Mouse (Mus musculus): ENCODE data around the gene Smad3.

DNA sequence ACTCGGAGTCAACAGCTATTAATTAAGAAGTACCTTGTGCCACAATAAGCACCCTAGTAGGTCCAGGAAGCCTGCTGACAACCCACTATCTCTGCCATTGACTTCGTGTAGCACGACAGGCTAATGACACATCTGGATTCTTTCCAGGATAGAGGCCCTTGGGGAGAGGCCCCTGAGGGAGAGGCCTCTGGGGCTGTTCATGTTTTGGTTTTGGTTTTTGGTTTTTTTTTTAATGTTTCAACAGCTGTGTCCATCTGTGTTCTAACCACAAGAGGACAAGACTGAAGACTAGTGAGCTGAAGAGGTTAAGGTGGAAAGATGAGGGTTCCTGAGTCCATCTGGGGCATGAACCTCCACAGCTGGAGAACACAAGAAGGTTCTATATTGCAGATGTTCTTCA, 15.5 kb downstream of the Smad3 start:
- TF ChIP-seq CTCF (IDR thresholded peaks at IDR 0.05; ENCODE audit: extremely low read depth, insufficient read length, insufficient replicate concordance, low read depth, low read length): no peak
- no peak for TF ChIP-seq POLR2A (IDR thresholded peaks at IDR 0.05; ENCODE audit: low read depth, low read length)

Data from small intestine, adult 2 months (tissue).